Mouse (Mus musculus): ENCODE data around the gene Mthfd1.

Mthfd1 gene

DNA sequence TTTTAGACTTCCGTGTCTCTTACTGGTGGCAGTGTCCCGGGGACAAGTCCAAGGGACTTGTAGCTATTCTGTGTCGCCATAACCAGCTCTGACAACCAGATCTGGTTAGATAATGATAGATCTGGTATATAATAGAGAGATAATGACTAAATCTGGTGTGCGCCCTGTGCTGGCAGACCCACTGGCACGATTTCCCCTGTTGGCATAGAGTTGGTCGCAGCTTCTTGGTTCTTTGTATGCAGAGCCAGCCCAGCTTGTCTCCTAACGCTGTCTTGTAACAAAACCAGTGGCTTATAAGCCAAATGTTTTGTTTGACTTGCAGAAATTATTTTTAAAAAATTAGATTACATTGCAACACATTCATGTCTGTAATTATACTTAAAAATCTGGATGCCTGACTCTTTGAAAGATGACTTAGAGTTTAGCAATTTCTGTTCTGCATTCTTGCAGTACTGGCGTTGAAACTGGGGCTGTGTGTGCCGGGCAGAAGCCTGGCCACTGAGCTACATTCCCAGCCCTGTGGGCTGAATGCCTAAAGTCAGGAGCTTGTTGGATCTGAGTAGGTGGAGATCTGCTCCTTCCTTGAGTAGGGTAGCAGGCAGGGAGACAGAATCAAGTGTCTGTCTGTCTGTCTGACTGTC is 9.3 kb downstream of the Mthfd1 start:
- DNase-seq = peak; percentile 24 to 43

DNA sequence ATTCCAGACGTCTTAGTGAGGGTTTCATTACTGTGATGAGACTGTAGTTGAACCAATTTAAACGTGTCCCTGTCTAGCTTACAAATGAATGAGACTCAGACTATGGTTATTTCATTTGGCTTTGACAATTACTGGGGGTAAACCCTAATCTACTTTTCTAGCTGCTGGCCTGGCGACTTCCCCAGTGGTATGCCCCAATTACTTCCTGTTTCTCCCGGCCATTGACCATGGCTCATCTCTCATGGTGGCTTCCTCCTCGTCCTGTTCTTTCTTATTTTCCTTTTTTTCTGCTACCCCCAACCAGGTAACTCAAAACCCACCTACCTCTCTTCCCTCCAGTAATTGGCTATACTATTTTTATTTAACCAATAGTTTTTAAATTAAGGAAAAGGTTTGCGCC is 9.9 kb downstream of the Mthfd1 start:
- DNase-seq = no peak

DNA sequence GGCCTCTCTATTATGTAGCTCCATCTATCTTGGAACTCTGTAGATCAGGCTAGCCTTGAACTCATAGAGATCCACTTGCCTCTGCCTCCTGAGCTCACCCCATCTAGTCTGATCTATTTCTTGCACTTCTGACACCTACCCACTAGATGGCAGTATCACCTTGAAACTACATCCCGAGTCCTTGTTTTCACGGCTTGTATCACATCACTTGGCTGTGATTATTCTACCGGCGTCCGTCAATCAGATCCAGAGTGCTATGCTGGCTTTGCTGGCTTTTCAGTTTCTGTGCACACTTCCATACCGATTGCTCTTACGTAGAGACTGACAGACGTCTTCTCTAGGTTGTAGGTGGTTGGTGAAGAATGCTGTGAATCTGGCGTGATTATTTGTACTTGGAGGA is 11.8 kb downstream of the Mthfd1 start:
- peak in 1 of 2 experiments; percentile 37 for DNase-seq

DNA sequence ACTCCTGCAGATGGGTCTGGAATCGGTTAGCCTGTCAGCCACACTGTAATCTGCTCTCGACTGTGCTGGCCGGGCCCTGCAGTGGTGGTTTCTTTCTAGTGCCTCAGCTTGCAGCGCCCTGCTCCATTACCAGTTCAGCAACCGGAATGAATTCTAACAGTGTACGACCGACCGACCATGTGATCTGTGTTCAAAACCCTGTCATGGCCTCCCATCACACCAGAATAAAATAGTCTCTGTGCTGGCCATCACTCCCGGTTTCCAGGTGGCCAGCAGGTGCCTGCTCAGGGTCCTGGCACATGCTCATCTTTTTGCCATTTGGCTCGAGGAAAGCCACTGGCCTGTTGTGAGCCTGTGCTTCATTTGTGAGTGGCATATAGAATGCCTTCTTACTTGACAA is 13.6 kb downstream of the Mthfd1 start:
- no peak for DNase-seq

DNA sequence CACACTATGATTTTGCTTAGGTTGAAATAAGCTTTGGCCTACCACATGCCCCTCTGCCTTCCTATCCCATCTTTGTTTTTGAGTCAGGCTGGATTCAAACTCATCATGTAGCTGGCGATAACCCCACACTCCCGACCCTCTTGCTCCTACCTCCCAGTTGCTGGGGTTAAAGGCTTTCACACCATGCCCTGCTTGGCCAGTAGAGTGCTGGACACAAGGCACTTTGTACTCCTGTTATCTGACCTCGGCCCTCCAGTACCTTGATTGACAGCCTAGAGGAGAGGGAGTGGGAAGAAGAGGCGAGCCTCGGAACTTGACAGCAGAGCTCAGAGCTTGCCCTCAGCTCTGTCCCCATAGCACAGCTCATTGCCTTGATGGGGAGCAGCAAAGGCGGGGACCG is 14.1 kb downstream of the Mthfd1 start:
- no peak for DNase-seq

DNA sequence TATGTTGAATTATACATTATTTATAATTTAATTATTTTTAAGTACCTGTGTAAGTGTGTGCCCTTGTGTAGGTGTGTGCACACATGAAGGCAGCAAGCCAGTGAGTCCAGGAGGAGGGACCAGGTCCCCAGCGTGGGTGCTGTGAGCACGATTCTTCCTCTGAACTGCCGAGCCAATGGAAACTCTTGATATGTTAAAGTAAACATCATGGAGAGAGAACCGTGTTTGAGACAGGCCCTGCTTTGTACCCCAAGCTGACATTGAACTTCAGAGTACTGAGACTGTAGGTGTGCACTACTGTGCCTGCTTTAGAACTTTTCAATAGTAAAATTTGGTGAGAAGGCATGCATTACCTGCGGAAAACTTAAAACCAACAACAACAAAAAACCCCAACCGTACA is 16.4 kb downstream of the Mthfd1 start:
- no peak for DNase-seq

DNA sequence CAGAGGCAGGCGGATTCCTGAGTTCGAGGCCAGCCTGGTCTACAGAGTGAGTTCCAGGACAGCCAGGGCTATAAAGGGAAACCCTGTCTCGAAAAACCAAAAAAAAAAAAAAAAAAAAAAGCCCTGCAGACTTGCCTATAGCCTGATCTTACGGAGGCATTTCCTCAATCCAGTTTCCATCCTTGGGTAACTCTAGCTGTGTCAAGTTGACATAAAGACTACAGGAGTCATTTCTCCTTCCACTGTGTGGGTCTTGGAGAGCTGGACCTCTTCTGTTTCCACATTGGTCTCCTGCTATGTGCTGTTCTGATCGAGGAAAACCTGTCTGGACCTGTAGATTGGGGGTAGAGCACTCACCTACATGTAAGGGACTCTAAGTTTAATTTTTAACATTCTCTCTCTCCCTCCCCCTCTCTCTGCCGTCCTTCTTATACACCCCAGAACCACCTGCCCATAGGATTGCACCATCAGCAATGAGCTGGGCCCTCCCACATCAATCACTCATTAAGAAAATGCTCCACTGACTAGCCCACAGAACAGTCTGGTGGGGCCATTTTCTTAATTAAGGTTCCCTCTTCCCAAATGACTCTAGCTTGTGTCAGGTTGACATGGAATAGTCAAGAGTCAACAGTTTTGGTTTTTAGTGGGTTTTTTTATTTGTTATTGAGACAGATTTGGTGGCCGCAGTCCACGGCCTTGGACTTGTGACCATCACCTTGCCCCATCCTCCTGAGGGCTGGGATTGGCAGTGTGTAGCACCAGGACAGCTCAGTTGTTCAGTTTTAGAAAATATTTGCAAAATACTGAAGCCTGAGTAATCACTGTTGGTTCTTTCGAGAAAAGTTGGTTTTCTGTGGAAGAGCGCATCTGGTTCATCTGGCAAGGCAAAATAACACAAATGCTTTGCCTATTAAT is 17.8 kb downstream of the Mthfd1 start:
- no peak for DNase-seq

DNA sequence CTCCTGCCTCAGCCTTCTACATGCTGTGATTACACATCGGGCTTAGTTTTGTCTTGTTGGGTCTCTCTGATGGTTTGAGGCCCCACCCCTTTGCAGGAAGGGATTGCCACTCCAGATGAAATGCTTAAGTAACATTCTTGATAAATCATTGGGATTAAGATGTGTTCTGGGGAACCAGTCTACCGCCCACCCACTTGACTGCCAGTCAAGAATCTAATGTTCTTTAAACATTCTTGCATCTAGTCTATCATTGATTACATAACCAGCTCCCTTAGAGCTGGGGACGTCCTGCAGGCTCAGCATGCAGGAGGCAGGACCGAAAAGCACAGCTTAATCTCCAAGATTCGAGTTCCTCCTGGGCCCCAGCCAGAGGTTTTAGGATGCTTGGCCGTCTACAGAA is 23.1 kb downstream of the Mthfd1 start:
- no peak for DNase-seq

DNA sequence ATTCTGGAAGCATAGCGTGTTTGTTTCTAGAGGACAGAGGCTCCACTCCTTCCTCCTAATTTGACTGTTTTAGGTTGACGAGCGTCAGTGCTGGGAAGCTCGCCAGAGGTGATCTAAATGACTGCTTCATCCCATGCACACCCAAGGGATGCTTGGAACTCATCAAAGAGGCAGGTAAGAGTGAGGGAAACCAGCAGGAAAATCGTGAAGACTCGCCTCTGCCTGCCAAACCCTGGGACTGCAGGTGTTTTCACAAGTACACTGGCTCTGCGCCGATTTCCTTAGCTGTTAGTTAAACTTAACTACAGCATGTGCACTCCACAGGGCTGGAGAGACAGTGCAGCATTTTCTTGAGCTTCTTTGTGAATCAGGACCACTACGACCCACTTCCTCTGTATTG is 25.5 kb downstream of the Mthfd1 start:
- no peak for DNase-seq

DNA sequence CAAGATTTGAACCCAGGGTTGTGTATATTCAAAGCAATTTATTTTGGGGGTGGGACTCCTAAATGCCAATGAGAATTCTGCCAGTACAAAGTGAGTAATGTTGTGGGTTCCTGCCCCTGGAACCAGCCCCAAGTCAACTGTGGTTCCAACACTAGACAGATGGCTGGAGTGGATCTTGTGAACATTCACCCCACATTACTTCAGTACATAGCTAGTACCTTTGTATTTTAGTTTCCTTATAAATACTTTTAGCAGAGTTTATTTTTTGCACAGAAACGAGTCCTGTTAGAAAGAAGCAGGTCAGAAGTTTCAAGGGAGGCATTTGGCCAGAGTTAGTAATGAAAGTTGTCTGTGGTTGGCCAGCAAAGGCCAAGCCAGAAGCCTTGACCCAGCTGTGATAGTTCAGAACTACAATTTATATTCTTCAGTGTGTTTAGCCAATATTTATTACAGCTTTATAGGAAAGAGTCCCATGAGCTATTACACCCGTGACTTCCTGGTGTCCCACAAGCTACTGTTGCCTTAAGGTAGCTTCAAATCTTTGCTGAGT is 26.1 kb downstream of the Mthfd1 start:
- no peak for DNase-seq

DNA sequence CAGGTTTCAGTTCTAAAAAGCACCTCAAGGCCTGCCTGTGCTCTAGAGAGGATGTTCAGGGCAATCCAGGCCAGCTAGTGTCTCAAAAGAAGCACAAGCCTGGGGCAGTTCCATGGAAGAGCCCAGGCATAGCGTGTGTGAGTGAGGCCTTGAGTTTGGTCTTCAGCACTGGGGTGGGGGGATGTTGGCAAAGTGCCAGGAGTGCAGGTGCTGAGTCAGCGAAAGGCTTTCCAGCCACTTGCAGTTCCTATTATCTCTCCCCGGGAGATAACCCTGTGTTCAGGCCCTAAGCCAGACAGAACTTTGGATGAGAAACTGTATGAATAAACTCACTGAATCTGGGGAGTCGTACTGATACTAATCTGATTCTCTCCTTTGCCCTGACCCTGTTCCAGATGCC is 27.0 kb downstream of the Mthfd1 start:
- no peak for DNase-seq

DNA sequence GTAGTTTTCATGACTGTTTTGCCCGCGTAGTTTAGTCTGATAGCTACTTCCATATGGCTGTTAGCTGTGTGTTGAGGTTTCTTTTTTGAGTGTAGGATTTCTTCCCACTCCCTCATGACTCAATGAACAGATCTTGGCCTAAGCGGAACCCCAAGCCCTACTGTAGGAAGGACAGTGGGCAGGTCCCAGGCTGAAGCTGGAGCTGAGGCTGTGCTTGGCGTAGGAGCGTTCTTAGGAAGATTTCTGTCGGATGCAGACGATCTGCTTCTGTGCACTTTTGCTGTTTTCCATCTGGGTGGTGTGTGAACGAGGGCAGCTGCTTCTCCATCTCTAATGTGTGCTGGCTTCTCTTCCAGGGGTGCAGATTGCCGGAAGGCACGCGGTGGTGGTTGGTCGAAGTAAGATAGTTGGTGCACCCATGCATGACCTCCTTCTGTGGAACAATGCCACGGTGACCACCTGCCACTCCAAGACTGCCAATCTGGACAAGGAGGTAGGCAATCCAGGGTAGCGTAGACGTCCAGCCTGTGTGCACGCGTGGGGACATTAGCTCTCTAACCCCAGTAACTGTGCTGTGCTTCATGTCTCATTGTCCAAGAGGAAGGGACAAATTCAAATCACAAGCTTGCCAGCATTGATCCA is 27.6 kb downstream of the Mthfd1 start:
- no peak for DNase-seq

DNA sequence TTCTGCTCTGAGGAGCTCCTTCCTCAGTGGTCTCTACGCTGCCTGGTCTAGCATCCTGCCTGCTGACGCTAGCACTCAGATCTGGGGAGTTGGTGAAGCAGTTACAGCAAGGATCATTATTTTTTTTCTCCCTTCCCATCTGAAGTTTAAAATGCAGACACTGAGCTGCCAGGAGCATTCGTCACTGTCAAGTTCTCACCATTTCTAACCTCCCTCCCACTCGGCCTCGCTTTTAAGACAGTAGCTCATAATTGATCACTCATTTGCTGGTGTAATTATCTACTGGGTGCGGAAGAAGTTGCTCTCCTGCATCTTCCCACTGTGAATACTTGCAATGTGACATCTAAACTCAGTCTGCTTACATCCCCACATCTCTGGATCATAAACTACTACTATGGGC is 30.3 kb downstream of the Mthfd1 start:
- no peak for DNase-seq

DNA sequence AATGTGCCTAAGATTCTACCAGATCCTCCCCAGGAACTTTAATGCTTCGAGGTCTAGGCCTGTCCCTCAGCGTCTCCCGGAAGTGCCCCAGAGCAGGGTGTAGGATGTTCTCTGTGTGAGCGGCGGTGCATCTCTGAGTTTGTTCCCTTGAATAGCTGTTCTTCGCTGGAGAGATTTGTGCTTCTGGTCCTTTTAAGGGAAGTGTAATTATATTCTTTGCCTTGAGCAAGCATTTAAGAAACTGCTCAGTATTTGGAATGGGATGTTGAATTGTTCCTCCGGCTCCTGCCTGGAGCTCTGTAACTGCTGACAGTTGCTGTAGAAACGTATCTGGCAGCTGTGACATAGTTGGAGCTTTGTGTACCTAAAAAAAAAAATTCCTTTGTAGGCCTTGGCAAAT is 32.9 kb downstream of the Mthfd1 start:
- no peak for DNase-seq

DNA sequence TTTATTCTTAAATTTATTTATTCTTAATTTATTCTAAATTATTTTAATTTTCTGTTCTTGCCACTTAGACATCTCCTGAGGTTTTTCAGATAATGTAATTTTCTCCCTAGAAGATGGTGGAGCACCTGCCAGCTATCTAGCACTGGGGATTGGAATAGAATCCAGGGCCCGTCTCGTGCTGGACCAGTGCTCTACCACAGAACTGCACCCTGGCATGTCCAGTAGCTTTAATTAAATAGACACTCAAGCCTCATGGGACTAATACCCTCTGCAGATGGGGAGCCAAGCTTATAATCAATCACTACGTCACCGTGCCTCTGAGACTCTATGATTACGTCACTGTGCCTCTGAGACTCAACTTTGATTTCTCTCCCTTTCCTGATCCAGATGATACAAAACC is 33.4 kb downstream of the Mthfd1 start:
- no peak for DNase-seq

DNA sequence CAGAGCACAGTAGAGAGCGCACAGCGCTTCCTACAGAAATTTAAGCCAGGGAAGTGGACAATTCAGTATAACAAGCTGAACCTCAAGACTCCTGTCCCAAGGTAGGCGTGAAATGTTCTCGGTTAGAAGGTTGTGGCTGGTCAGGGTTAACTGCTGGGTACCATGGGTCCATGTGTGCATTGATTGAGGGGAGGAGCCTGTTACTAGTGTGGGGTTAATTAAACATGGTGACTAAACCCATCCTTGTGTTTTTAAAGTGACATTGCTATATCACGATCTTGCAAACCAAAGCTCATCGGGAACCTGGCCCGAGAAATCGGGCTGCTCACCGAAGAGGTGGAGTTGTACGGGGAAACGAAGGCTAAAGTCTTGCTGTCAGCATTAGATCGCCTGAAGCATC is 34.3 kb downstream of the Mthfd1 start:
- DNase-seq = no peak

DNA sequence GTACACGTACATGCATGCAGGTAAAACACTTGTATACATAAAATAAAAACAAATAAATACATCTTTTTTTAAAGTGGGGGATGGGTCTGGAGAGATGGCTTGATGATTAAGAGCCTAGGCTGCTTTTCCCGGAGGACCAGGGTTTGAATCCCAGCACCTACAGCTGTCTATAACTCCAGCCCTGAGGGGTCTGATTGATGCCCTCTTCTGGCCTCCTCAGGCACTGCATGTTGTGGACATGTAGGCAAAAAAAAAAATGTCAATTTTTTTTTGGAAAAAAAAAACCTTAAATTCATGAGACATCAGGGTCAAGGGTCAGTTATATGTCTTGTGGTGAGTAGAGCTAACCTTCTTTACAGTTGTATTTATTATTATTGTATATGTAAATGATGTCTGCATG is 35.2 kb downstream of the Mthfd1 start:
- no peak for DNase-seq

DNA sequence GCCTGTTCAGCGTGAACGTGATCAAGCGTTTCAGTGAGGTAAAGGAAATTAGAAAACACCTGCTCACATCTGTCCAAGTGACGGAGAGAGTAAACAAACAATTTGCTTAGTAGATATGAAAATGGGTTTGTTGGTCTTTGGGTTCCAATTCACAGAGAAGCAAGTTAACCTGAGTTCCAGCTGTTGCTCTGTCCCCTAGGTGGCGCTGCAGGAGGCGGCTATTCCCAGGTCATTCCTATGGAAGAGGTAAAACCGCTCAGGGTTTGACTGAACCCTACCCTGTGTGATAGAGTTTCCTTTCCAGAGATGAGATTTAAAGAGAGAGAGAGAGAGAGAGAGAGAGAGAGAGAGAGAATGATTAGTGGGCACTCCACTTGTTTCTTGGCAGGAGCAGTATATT is 38.1 kb downstream of the Mthfd1 start:
- peak; percentile 67 to 74 for DNase-seq

DNA sequence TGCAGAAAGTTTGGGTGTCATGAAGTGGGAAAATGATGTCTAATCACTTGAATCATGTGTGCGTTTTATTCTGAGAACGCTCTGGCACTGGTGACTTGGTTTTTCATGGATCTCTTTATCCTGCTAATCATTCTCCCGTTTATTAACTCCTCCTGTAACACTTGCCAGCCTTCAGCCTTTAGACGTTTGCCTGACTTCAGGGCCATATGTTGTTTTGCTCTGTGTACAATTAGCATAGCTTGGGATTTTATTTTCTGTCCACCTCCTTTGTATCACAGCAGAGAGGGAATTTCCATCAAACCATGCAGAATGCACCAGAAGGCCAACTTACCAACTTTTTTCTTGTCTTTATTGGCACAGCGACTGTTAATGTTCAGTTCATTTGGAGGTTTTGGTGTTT is 42.7 kb downstream of the Mthfd1 start:
- no peak for DNase-seq

DNA sequence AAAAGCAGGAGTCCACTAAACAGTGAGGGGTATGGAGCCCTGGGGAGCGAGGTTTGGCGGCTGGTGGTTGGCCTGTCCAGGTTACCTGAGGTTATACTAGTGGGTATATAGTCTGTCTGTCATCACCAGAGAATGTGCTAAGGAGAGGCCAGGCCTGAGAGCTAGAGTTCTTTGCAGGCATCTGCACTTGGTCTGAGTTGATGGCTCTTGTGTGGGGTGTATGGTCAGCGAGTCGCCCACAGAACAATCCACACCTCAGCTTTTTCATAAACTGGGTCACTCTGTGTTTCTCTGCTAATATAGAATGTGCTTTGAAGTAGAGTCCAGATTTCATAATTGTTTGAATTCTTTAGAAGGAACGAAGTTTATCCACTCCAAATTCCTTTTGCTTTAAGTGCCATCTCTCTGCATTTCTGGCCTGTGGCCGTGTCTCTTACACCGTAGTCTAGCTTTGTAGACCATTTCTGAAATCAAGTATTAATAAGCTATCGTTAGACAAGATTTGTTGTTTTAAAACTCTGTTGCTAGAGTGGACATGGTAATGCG is 44.3 kb downstream of the Mthfd1 start:
- peak; percentile 70 to 77 for DNase-seq

DNA sequence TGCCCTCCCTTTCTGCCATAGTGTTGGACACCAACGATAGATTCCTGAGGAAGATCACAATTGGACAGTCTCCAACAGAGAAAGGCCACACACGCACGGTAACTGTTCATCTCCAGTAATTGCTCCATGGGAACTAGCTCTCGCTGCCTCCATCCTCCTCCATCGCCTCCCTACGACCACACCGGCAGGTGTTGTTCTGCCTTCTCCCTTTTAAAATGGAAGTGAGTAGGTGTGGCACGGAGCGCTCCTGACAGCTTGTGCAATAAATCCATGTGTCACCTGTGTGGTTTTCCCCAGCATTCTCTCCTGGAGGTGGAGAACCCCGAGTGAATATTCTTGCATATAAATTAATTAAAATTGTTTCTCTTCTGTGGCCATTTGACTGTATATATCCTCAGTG is 45.3 kb downstream of the Mthfd1 start:
- no peak for DNase-seq

DNA sequence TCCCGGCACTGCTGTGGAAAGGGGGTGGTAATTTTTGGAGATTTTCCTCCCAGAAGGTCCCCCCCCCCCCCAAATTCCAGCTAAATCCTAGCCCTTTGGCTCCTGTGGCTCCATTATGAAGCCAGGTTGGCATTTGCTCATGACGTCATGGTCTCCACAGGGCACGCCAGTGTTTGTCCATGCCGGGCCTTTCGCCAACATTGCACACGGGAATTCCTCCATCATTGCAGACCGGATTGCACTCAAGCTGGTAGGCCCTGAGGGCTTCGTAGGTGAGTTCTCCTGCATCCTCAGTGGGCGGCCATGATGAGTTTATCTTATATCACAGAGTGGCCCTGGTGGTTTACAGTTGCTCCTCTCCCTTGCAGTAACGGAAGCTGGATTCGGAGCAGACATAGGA is 48.4 kb downstream of the Mthfd1 start:
- DNase-seq = peak; percentile 67 to 72

DNA sequence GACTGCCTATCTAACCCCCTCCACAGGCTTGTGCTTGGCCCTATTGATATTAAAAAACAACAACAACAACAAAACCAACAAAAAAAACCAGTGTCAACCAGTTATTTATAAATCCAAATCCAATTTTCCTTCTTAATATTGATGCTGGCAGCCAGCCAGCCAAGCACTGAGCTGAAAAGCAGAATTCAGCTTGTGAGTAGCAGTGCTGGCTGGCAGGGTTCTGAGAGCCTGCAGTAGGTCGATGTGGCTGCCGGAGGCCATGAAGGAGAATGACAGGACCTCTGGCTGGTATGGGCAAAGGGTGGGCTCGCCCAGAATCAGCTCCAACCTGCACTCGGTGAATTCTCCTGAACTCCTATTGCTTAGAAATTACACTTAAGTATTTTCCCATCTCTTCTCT is 49.1 kb downstream of the Mthfd1 start:
- no peak for DNase-seq
